Mouse (Mus musculus): Measurements from ENCODE around the gene Rps29.

- no peak for TF ChIP-seq POLR2A (IDR thresholded peaks at IDR 0.05; ENCODE audit: low read depth, low read length)
- no peak for TF ChIP-seq CTCF (conservative IDR thresholded peaks at IDR 0.05; ENCODE audit: insufficient read depth, insufficient read length, low read depth, low read length)
Observed at GRCm38 (mm10) chr12:69177526-69177925, 18.5 kb upstream of the Rps29 start.

All from kidney, adult 2 months (tissue).